In genomic region chr8:70551558-70552161, GRCm38 (mm10) we compare ENCODE assay signal across 18 mouse cellular contexts. TPM values are rescaled to one million over a fixed set of nuclear protein-coding genes. Genes with fewer than 3 reads are reported as not detected.
DNase-seq lines count a peak whose midpoint lies in the region; ATAC-seq and TF ChIP-seq lines count a peak whose summit lies in the region.
"Had no signal": no experiment of that assay in that cellular context is flagged by ENCODE, and none has a peak within 500 bp of the region (broad histone marks: within the 10 kb centered on the region; RNA-seq: fewer than 3 reads in every experiment).

No protein-coding gene starts in this region.

- no peaks in the 10 kb centered on the region for H3K36me3 ChIP-seq in liver, embryonic 11.5 days (ENCODE audit: control insufficient read depth, insufficient read depth, low read length)
- H3K36me3 ChIP-seq: forebrain, embryonic 12.5 days; stomach, embryonic 15.5 days had no signal

- H3K4me2 ChIP-seq in liver, embryonic 11.5 days: no peak overlapping the region
- H3K4me2 ChIP-seq: embryonic facial prominence, embryonic 12.5 days; forebrain, embryonic 12.5 days; midbrain, embryonic 11.5 days; neural tube, embryonic 12.5 days; stomach, embryonic 15.5 days had no signal

- peaks cover 42% of the 10 kb centered on the region for H3K4me1 ChIP-seq in liver, embryonic 11.5 days (replicated peaks; ENCODE audit: control insufficient read depth, insufficient read depth, low read length)
- H3K4me1 ChIP-seq: embryonic facial prominence, embryonic 12.5 days; neural tube, embryonic 12.5 days had no signal

- TF ChIP-seq CTCF in layer of hippocampus, adult 2 months (conservative IDR thresholded peaks at IDR 0.05): no peak

- no peak for ATAC-seq in liver, embryonic 11.5 days (replicated peaks; ENCODE audit: low FRiP score)
- ATAC-seq in monocyte, adult 5-6 weeks (replicated peaks; ENCODE audit: insufficient number of reproducible peaks, low FRiP score, low TSS enrichment, poor library complexity, severe bottlenecking): no peak

- H3K27ac ChIP-seq in layer of hippocampus, adult 2 months: peak overlapping the region; percentile 73
- no peak overlapping the region; the same call in 1 of the 2 replicates for H3K27ac ChIP-seq in liver, embryonic 11.5 days (ENCODE audit: low read depth, low read length)
- H3K27ac ChIP-seq: embryonic facial prominence, embryonic 12.5 days; forebrain, embryonic 12.5 days; liver, embryonic 14.5 days; neural tube, embryonic 12.5 days; stomach, embryonic 15.5 days had no signal

- H3K4me3 ChIP-seq in layer of hippocampus, adult 2 months: no peak overlapping the region; the same call in 1 of the 2 replicates
- no peak overlapping the region for H3K4me3 ChIP-seq in liver, embryonic 11.5 days (ENCODE audit: low read depth, low read length)
- H3K4me3 ChIP-seq: embryonic facial prominence, embryonic 12.5 days; forebrain, embryonic 12.5 days; neural tube, embryonic 12.5 days; stomach, embryonic 15.5 days had no signal

- 47% methylated on average over 3 of the region's 3 CpGs for WGBS in liver, embryonic 11.5 days

- 0 out of 2 replicates have a peak overlapping the region, but pooled peaks have one; percentile 22 for H3K9ac ChIP-seq in liver, embryonic 11.5 days (ENCODE audit: low read depth, low read length)
- H3K9ac ChIP-seq: embryonic facial prominence, embryonic 12.5 days; forebrain, embryonic 12.5 days; liver, embryonic 14.5 days; neural tube, embryonic 12.5 days; stomach, embryonic 15.5 days had no signal

- peak; percentile 18 to 63 for DNase-seq in adrenal gland, adult (ENCODE audit: inconsistent age in 2 of 2, low spot score in 1 of 2)
- DNase-seq in adrenal gland, postnatal 14 days: no peak
- DNase-seq in layer of hippocampus, adult 2 months (ENCODE audit: low spot score in 2 of 2): no peak
- no peak for DNase-seq in layer of hippocampus, adult 9-11 months
- DNase-seq in heart, adult 9 months (ENCODE audit: low spot score in 2 of 2): peak; percentile 53 to 60
- no peak for DNase-seq in liver, embryonic 11.5 days (ENCODE audit: low spot score)
- DNase-seq in layer of hippocampus, adult 8-10 months (ENCODE audit: low spot score in 2 of 2): no peak
- DNase-seq: cerebellum, adult 8-10 months; gastrocnemius, postnatal 25 days; kidney, postnatal 10 days; right cerebral cortex, postnatal 14 days had no signal

- H3K27me3 ChIP-seq in liver, embryonic 11.5 days (replicated peaks; ENCODE audit: control insufficient read depth, insufficient read depth, low read length): no peaks in the 10 kb centered on the region
- H3K27me3 ChIP-seq: embryonic facial prominence, embryonic 12.5 days; forebrain, embryonic 12.5 days; neural tube, embryonic 12.5 days; stomach, embryonic 15.5 days had no signal

- H3K9me3 ChIP-seq in liver, embryonic 11.5 days (ENCODE audit: control insufficient read depth, low read length): no peaks in the 10 kb centered on the region
- H3K9me3 ChIP-seq: embryonic facial prominence, embryonic 12.5 days; forebrain, embryonic 12.5 days; neural tube, embryonic 12.5 days; stomach, embryonic 15.5 days had no signal

RNA-seq across cellular contexts. Expression of gene Ell, which starts 12.4 kb away (rescaled TPM):
- 22.4 and 22.9 TPM in 2 replicates for total RNA-seq in adrenal gland, postnatal 14 days (2021)
- total RNA-seq in layer of hippocampus, adult 2 months (2021): 10 to 100 TPM; 20.5 to 24.4 TPM
- polyA plus RNA-seq in liver, embryonic 11.5 days (2014; fragmentation: Nextera tagmentation; extraction: Ambion mirVana): 20.3 and 20.7 TPM in 2 replicates
- total RNA-seq in layer of hippocampus, adult 8-10 months (2022): 10 to 100 TPM; 19.6 to 22.0 (median 20.8) TPM
- 13.9 to 16.9 TPM (median 15.1 TPM) in 3 replicates for total RNA-seq in monocyte, adult 5-6 weeks (2017)

RNA-seq across cellular contexts. Expression of gene Kxd1, which starts 23.9 kb away (rescaled TPM):
- 78.9 and 83.1 TPM in 2 replicates for total RNA-seq in adrenal gland, postnatal 14 days (2021)
- total RNA-seq in layer of hippocampus, adult 2 months (2021): 10 to 100 TPM; 37.2 to 40.7 TPM
- polyA plus RNA-seq in liver, embryonic 11.5 days (2014; fragmentation: Nextera tagmentation; extraction: Ambion mirVana): 68.8 and 75.2 TPM in 2 replicates
- total RNA-seq in layer of hippocampus, adult 8-10 months (2022): 10 to 100 TPM; 36.7 to 46.9 (median 39.6) TPM
- total RNA-seq in monocyte, adult 5-6 weeks (2017): 63.0 to 84.2 TPM (median 67.0 TPM) in 3 replicates

RNA-seq across cellular contexts. Expression of gene Fkbp8, which starts 24.1 kb away (rescaled TPM):
- total RNA-seq in adrenal gland, postnatal 14 days (2021): 235 and 252 TPM in 2 replicates
- total RNA-seq in layer of hippocampus, adult 2 months (2021): 100 to 1,000 TPM; 447 to 453 TPM
- polyA plus RNA-seq in liver, embryonic 11.5 days (2014; fragmentation: Nextera tagmentation; extraction: Ambion mirVana): 261 and 285 TPM in 2 replicates
- total RNA-seq in layer of hippocampus, adult 8-10 months (2022): 100 to 1,000 TPM; 420 to 440 (median 425) TPM
- total RNA-seq in monocyte, adult 5-6 weeks (2017): 147 to 174 TPM (median 173 TPM) in 3 replicates

RNA-seq across cellular contexts. Expression of gene Uba52, which starts 41.1 kb away (rescaled TPM):
- total RNA-seq in adrenal gland, postnatal 14 days (2021): 1,600 and 1,776 TPM in 2 replicates
- 1,000 to 10,000 TPM in 1 of 2 experiments, 100 to 1,000 TPM in 1; 970 to 1,000 TPM for total RNA-seq in layer of hippocampus, adult 2 months (2021)
- 1,024 and 1,077 TPM in 2 replicates for polyA plus RNA-seq in liver, embryonic 11.5 days (2014; fragmentation: Nextera tagmentation; extraction: Ambion mirVana)
- total RNA-seq in layer of hippocampus, adult 8-10 months (2022): 1,000 to 10,000 TPM in 2 of 4 experiments, 100 to 1,000 TPM in 2; 772 to 1,065 (median 933) TPM
- total RNA-seq in monocyte, adult 5-6 weeks (2017): 1,178 to 1,886 TPM (median 1,315 TPM) in 3 replicates

RNA-seq across cellular contexts. Expression of gene Isyna1, which starts 42.5 kb away (rescaled TPM):
- 77.2 and 84.7 TPM in 2 replicates for total RNA-seq in adrenal gland, postnatal 14 days (2021)
- total RNA-seq in layer of hippocampus, adult 2 months (2021): 10 to 100 TPM; 41.4 to 46.4 TPM
- 177 and 188 TPM in 2 replicates for polyA plus RNA-seq in liver, embryonic 11.5 days (2014; fragmentation: Nextera tagmentation; extraction: Ambion mirVana)
- 10 to 100 TPM; 42.8 to 55.9 (median 51.8) TPM for total RNA-seq in layer of hippocampus, adult 8-10 months (2022)
- 9.3 to 16.3 TPM (median 15.3 TPM) in 3 replicates for total RNA-seq in monocyte, adult 5-6 weeks (2017)

Comparison
In these comparisons a context has a peak if more than half of its experiments do, and no peak if none do; other contexts are left out.
1. DNase-seq: peak in adrenal gland, adult (2 of 2) and heart, adult 9 months (2 of 2); none in adrenal gland, postnatal 14 days (single experiment), layer of hippocampus, adult 2 months (0 of 2), layer of hippocampus, adult 9-11 months (single experiment), liver, embryonic 11.5 days (single experiment) and layer of hippocampus, adult 8-10 months (0 of 2).